Mouse (Mus musculus): ENCODE results near the gene Fsd2.

DNA sequence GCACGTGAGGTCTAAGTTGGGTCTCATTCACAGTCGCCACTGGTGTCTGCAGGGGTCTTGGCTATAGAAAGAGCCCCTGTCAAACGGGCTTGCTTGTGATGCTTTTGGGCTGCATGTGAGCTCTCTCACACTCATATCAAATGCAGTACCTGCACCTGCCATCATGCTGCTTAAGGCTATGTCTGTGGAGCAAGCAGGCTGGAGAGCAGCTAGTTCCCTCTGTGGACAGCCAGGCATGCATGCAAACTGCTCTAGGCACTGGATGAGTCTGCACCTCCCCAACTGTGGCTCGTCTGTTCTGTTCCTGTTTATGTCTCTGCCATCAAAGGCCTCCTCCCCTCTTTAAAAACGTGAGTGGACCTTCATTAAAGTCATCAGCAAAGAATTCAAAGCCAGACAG, 39.7 kb upstream of the Fsd2 start:
- no peak for TF ChIP-seq HCFC1 (IDR thresholded peaks at IDR 0.05; ENCODE audit: low read depth, low read length)
- TF ChIP-seq CTCF (IDR thresholded peaks at IDR 0.05 in 2 of 3, conservative IDR thresholded peaks at IDR 0.05 in 1 of 3; ENCODE audit: control insufficient read depth in 1 of 3, insufficient read depth in 1 of 3, low read depth in 2 of 3, low read length in 3 of 3, poor library complexity in 1 of 3, severe bottlenecking in 1 of 3): no peak
- TF ChIP-seq SMC3 (IDR thresholded peaks at IDR 0.05; ENCODE audit: low read depth, low read length): no peak

Measured in MEL (cell line).